Mouse (Mus musculus) B cell, adult 62 days (primary cell): ENCODE data around the gene Sp110. TPM values are rescaled to one million over a fixed set of nuclear protein-coding genes. Genes with fewer than 3 reads are reported as not detected.

Source experiments
- total RNA-seq: library from RNA; stranded (reverse); gene quantifications from 4 replicates; pipeline ENCODE4 v1.2.4, GENCODE M21; 2023

The Sp110 gene
- total RNA-seq = 199 to 207 TPM (median 200 TPM) in 4 replicates

DNA sequence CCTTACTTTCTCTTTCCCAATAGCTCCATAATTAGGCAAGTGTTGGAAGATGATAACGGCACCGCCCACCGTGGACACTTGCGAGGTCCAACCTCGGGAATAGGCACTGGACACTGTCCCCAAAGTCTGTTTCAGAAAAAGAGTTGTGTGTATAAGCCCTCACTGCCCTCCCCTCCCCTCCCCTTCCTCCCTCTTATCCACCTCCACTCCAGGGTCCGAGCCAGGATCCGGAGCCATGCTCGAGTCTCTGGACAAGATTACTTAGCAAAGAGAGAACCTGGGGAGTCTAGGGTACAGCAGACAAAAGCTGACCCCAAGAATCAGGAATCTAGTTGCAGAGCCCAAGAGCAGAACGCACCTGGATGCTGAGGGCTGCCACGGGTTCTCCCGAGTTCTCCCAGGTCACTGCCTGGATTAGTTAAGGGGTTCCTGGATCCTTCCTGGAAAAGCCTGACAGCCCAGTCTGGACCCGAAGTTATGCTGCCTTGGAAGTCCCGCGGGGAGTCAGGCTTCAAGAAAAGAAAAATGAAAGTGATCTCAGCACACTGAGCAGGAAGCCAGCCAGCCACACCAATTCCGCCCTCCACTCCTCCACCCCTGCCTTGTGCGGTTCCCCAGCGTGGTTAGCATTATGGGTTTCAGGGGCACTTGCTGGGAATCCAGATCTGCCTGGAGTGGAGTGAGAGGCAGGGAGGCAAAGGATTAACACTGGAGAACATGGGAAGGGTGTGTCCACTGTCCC is at the start of gene Sp110:
Gene Sp110, minus strand, starts transcription at position 547 of the 742 bp plus-strand sequence.

DNA sequence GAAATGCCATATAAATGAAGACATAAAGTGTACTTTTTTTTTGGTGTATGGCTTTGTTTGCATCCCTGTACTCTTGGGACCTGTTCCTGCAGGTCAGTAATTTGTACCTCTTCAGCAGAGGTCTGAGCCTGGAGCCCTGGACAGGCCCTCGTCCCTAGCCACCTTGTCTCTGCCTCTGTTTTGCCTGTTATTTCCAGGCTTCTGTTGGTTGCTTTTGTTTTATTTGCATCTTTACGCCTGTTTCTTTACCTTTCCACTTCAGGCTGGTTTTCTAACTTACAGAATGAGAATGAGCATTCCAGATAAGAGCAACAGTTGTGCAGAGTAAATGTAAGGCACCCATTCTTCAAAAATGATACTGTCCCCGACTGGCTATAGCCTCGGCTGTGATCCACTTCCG is 1.5 kb upstream of the Sp110 start, which contains the start of gene Sp140:
Gene Sp140, plus strand, starts transcription at position 301 of the 400 bp plus-strand sequence.

DNA sequence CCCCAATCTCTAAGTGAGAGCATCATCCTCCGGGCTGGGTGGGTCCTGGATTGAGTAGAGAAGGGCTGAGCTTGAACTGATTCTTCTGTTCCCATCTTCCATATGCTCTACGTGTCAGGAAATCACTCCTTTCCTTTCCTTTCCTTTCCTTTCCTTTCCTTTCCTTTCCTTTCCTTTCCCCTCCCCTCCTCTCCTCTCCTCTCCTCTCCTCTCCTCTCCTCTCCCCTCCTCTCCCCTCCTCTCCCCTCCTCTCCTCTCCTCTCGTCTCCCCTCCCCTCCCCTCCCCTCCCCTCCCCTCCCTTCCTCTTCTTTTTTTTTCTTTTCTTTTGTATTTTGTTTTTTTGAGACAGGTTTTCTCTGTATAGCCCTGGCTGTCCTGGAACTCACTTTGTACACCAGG is 23.2 kb downstream of the Sp110 start, which contains the start of gene G530012D18Rik:
Gene G530012D18Rik, plus strand, starts transcription at position 301 of the 400 bp plus-strand sequence.

Other genes starting within 250 kb of the Sp110 start
- not detected in 4 replicates for gene G530012D18Rik, start 23.1 kb downstream of the Sp110 start, total RNA-seq
- gene Sp140, start 1.6 kb upstream of the Sp110 start, total RNA-seq = 142 to 163 TPM (median 152 TPM) in 4 replicates
- 450 to 479 TPM (median 467 TPM) in 4 replicates for gene Sp100, start 51.2 kb upstream of the Sp110 start, total RNA-seq
- gene A630001G21Rik, start 179.8 kb upstream of the Sp110 start, total RNA-seq = 136 to 165 TPM (median 156 TPM) in 4 replicates
- 104 to 119 TPM (median 114 TPM) in 4 replicates for gene Cab39, start 194.6 kb upstream of the Sp110 start, total RNA-seq